Mouse (Mus musculus) naive thymus-derived CD4-positive, alpha-beta T cell, adult 2 months (primary cell): Measurements from ENCODE around the gene Ube2e2.
A peak's percentile ranks its signal among the peaks of the same experiment; 100 is the strongest.
"Not testable (repeated sequence)": the region's sequence is repeated elsewhere in the genome, so short reads cannot be mapped to it uniquely, and the experiment has no call there.

ENCODE experiments used
- DNase-seq: peaks from one replicate; pipeline ENCODE4 v3.0.0-alpha.2; 2011; ENCODE audit warnings: low read depth

The Ube2e2 gene

DNA sequence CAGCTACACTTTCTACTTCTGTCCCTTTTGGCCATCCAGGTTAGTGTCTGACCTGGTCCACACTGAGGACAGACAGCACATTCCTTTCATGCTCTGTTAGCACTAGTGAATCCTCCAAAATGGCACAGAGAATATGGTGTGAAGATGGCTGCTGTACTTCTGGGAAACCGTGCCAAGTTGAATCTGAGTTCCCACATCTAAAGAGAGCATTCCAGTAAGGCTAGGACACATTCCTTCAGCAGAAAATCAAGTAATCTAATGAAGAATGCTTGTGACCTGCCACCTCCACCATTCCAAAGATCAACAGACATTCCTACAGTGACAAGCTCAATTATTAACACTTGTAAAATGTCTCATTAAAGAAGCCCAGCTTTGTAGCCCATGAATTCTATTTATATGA, 265.9 kb downstream of the Ube2e2 start:
- DNase-seq, result no peak

DNA sequence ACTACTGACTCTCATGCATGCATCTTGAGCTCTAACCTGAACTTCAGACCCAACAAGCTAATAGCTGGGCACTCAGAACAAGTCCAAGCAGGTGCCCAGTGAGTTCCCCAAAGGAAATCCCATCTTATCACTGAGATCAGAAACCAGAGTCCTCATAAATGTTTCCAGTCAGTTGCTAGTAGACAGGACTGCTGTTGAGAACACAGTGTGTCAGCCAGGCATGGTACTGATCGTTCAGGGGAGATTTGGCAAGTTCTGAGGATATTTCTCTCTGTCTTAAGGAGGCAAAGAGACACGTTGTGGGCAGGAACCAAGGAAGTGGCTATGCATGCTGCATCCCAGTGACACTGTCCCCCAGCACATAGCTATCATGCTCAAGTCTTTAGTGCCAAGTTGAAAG, 275.5 kb downstream of the Ube2e2 start:
- peak; percentile 19 for DNase-seq

DNA sequence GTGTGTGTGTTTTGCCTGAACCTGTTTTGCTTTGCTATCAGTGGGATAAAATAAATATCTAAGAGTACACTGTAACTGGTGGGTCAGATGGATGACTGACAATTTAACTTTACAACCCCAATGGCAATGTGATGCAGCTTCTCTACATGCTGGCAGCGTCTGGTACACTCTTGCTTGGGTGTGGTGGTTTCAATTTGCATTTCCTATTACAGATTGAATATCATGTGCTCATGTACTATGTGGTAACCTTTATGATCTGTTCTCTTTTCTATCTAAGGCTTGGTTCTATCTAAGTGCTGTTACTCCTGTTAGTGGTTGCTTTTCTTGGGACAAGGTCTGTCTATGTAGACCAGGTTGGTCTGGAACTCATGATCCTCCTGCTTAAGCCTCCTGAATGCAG, 292.1 kb downstream of the Ube2e2 start:
- DNase-seq, result no peak

DNA sequence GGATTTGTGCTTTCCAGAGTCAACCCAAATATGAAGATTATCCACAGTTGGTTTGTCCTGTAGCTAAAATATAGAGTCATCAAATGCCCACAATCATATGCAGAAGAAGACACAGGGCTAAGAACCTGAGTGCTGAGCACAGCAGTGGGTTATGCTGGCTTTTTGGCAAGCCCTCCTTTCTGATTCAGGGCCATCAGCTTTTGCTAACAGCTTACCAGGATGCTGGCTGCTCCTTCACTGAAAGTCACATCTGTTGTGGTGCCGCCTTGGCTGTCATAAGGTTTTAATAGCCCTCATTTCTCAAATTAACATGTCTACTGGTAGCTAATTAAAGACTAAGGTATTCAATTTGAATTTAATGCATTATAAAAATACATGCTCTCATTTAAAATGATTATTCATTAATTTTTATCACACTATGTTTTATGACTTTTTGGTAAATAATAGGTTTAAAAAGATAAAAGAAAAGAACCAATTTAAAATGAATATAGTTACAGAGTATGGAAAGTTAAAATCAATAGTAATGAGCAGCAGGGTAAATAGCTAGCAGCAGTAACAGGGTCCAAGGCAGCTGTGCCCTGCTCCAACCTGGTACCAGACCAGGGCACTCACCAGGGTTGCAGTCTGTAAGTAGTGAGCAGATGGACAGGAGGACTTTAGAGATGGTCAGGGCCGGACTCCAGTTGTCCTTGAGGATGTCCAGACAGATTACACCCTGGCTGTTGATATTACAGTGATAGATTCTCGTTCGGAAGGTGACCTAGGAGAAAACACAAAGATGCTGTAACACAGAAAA, 307.6 kb downstream of the Ube2e2 start:
- no peak for DNase-seq

DNA sequence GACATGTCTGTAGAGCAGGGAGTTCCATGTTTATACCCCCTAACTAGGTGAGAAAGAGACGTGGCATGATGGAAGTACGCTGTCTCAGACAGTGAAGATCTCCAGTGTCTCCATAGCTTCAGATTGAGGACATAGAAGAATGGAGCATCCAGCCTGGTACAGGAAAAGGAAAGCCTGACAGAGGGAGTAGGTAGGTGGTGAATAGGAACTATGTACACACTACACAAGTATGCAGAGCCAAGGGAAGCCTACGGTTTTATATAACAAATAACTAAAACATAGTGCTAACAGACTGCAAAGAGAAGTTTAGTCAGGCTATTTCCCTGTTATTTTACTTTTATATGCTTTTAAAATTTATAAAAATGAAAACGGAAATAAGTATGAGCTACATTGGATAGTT, 312.3 kb downstream of the Ube2e2 start:
- DNase-seq, result no peak

DNA sequence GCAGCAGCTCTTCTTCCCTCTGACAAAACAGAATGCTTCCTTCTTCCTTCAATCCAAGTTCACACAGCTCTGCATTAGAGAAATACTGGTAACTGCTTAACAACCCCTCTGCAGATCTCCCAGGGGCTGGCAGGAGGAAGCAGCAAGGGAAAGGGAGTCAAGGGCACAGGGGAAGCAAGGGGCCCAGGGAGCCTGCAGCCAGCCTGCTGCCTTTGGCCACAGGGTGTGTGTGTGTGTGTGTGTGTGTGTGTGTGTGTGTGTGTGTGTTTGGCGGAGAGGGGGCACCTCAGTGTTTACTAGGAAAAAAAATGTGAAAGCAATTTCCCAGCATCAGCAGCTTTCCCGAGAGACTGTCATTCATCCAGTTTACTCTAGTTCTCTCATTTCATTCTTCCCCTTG, 319.3 kb downstream of the Ube2e2 start:
- no peak for DNase-seq

DNA sequence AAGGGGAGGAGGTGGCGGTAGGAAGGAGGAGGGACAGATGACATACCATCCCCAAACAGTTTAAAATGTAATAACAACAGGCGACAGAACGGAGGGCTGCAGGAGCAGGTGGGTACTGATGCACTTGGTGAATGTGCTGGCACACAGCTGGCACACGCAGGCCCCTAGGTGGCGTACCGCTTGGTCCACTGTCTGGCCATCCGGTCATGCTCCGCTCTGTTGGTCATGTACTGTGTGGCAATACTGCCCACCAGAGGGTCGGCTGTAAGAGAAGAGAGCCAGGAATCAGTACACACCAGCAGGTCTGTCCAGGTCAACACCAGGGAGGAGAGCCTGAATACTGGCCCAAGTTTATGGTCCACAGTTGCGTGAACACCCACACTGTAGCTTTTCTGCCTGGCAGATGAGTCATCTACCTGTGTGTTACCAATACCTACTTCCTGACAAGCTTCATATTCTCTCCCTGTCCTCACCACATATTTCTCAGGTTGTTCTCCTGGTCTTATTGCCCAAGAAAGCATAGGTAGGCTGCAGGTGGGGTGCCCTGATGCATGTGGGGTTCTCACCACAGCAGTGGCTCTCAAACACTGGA, 319.8 kb downstream of the Ube2e2 start:
- DNase-seq, result no peak

DNA sequence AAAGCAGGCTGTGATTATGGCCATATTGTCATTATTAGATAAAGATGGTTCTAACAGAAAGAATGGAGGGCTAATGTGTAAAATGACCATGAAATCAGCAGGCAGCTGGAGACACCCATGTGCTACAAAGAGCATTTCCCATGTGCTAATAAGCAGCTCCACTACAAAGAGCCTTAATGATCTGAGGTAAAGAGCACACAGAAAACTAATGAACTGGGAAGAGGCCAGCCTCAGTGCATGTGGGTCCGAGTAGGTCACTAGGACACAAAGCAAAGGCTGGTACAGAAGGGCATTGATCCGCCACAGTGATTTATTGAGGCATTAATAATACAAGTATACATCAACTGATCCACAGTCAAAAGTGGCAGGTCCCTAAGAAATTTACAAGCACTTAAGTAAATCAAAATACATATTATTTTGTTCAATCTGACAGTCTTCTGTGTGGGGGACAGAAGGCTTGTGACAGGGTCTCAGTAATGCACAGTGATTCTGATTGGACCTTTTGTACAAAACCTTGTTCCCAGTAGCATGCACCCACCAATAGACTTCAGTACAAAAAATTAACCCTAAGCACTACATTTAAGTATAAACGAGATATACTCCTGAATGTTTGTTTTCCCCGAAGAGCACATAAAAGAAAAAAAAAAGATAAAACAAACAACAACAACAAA, 320.6 kb downstream of the Ube2e2 start:
- DNase-seq, result no peak

DNA sequence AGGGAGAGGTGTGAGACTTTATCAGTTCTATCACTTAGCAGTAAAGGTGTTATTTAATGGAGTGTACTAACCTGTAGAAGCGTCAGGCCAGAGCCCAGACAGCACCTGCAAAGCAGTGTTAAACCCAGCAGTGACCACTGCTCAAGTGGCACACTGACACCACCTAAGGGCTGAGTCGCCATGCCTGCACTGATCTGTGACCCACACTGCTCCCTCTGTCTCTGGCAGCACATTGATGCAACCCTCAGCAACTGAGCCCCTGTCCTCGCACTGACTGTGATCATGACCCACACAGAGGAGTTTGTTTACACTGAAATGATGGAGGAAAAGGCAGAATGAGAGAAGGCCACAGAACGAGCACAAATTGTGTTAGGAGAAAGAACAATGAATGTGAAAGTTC, 321.2 kb downstream of the Ube2e2 start:
- DNase-seq, result no peak

DNA sequence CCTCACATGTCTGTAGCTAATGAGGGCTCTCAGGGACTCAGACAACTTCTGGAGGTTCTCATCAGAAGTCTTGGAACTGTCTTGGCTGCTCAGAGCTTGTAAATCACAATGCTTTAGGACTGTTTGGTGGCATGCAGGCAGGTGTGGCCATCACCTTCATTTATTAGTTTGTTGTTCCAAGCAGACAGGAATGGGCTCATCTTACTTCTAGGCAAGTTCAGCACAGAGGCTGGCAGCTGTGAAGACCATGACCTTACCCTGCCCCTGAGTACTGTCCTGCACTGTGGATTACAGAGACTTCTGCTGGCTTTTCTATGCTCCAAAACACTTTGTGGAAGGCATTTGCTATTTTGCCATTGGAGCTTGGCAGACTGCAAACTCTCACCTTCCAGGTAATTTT, 324.5 kb downstream of the Ube2e2 start:
- DNase-seq, result no peak

DNA sequence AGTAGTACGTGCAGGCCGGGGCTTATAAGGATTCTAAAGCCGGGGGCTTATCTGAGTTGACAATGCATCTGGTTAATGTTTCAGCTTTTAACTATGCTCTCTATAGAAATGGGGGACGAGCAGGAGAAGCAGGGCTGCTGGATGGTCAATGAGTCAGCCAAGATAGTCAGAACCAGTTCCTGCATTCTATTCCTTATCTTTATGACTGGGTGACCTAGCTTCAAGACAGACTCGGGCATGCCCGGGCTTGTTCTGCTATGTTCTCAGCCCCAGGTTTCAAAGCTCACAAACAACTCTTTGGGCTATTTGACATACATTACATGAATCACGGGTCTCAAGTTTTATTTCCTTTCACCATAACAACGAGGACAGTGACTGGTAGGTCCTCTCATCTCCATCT, 329.1 kb downstream of the Ube2e2 start:
- not testable (repeated sequence) for DNase-seq

DNA sequence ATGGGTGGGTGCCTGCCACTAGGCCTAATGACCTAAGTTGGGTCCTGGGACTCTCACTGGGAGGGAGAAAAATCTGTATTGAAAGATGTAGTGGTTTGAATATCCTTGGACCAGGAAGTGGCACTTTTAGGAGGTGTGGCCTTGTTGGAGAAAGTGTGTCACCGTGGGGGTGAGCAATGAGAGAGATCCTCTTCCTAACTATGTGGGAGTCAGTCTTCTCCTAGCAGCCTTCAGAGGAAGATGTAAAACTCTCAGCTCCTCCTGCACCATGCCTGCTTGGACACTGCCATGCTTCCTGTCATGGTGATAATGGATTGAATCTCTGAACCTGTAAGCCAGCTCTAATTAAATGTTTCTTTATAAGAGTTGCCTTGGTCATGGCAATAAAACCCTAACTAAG, 338.8 kb downstream of the Ube2e2 start:
- no peak for DNase-seq

DNA sequence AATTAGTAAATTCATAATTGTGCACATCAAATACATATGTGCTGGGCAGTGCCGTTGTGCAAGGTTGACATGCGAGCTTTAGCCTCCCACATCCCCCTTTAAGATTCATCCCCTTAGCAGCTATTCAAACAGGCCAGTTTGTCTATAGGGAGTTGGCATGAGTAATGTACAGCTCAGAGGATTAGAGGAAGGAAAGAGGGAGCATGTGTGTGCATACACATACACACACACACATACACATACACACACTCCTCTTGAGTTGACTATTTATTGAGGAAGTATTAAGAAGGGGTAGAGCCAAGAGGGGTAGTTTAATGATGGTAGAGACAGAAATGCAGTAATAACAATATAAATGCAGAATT, 339.5 kb downstream of the Ube2e2 start:
- DNase-seq, result no peak

DNA sequence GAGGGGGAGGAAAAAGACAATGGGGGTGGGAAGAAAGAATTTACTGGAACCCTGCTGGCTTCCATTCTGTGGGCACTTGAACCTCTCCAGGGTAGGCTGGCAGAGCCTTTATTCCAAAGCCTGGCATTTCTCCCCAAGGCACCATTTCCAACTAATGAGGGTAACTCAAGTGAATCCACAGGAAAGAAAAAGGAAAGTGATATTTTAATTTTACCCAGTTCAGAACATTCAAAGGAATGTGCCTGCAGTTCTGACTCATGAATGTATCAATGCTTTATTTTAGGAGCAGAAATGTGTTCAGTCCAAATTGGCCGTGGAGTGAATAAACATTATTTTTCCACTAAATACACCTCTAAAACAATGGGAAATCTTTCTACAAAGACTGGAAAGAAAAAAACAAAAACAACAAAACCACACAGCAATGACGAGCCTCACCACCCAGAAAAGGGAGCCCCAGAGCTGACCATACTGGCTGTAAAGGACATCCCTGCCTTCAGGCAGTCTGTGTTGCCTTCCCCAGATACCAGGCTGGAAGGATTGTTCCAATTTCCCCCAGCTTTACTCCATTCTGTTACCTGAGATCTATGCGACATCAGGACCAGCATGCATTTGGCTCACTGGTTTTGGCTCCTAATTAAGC, 340.0 kb downstream of the Ube2e2 start:
- no peak for DNase-seq

DNA sequence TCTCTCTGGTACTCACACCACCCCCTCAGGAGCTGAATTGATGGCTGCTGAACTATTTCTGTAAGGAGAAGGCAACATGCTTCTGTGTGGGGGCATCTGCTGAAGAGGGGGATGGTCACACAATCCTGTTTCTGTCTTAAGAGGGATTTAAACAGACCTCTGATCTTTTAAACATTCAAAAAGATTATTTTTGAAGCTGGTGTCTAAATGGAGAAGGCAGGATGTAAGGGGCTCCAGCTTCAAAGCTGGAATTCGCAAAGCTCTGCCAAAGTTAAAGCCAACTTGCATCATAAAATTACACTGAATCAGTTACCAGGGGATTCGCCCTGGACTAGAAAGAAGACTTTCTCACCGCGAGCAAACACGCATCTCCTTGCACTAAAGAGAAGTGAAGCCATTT, 346.5 kb downstream of the Ube2e2 start:
- no peak for DNase-seq

DNA sequence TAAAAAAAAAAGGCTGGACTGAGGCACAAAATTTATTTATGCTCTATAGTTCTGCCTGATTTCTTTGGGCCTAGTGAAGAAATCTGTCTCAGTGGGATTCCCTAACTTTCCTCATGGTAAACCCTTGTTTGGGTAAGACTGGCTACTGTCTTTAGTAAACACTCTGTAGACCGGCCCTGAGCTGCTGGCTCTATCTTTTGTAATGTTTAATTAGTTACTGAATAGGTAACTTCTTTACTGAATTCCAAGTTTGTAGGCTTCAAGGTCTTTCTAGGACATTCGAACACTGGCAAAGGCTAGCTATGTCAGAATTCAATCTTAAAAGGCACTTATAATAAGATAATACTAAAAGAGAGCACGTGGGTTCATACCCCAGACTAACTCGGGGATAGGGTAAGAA, 355.0 kb downstream of the Ube2e2 start:
- not testable (repeated sequence) for DNase-seq

DNA sequence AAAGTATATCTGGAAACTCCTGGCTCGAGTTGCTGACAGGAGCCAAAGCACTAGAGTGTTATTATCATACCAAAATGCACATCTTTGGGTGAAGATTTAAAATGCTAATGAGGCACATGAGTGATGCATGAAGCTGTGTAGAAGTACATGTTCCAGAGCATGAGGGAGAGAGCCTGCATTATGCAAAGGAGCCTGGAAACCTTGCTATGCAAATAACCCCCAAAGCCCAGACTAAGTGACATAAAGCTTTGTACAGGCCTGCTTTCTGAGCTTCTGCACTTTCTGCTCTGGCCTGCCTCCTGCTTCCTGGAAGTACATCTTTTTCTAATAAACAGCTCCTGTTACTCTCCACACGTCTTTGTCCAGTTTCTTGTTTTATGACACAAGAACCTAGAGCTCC, 363.2 kb downstream of the Ube2e2 start:
- DNase-seq, result no peak

DNA sequence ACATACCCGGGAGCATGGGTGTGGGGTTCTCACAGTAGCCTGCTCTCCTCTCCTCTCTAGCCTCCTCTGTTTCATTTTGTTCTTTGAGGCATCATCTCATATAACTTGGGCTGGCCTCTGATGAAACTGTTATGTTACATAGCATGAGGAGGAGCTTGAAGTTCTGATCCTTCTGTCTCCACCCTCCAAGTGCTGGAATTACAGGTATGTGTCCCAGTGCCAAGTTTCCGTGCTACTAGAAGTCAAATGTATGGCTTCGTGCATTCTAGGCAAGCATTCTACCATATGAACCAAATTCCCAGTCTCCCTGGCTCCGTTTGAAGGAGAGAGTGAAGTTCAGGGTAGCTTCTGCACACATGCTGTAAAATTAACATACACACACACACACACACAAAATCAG, 363.6 kb downstream of the Ube2e2 start:
- DNase-seq, result no peak
